ENCODE assay signal across 13 mouse cellular contexts in genomic region chr2:124601702-124602378, GRCm38 (mm10).
"Had no signal": no experiment of that assay in that cellular context is flagged by ENCODE, and none has a peak within 500 bp of the region (broad histone marks: within the 10 kb centered on the region; RNA-seq: fewer than 3 reads in every experiment).

No protein-coding gene starts in this region.

- H3K4me2 ChIP-seq: limb, embryonic 13.5 days; midbrain, embryonic 12.5 days; neural tube, embryonic 13.5 days had no signal

- H3K9me3 ChIP-seq: limb, embryonic 13.5 days; midbrain, embryonic 12.5 days; neural tube, embryonic 13.5 days had no signal

- H3K4me3 ChIP-seq: layer of hippocampus, adult 2 months; limb, embryonic 13.5 days; midbrain, embryonic 12.5 days; neural tube, embryonic 13.5 days had no signal

- H3K36me3 ChIP-seq: limb, embryonic 13.5 days; midbrain, embryonic 12.5 days; neural tube, embryonic 13.5 days had no signal

- H3K27ac ChIP-seq: kidney, postnatal 0 days; limb, embryonic 13.5 days; liver, embryonic 14.5 days; midbrain, embryonic 12.5 days had no signal

- ATAC-seq: midbrain, embryonic 16.5 days had no signal

- DNase-seq: kidney, postnatal 4 days; left cerebral cortex, postnatal 4 days; lung, adult 18-20 months; retina, postnatal 1 day; right cerebral cortex, postnatal 14 days; thymus, postnatal 36 days had no signal

- H3K9ac ChIP-seq: limb, embryonic 13.5 days; liver, embryonic 14.5 days; midbrain, embryonic 12.5 days had no signal

- H3K27me3 ChIP-seq: neural tube, embryonic 13.5 days had no signal

- H3K4me1 ChIP-seq: limb, embryonic 13.5 days; midbrain, embryonic 12.5 days had no signal
